Mouse (Mus musculus): ENCODE data around the gene Tmem52. TPM values are rescaled to one million over a fixed set of nuclear protein-coding genes. Genes with fewer than 3 reads are reported as not detected.
"Not testable (repeated sequence)": the region's sequence is repeated elsewhere in the genome, so short reads cannot be mapped to it uniquely, and the experiment has no call there.

Tmem52 gene
- polyA plus RNA-seq, 1 experiment from 2014 or later: 0.46 TPM

GRCm38 (mm10) chr4:155469590-155470262 is 812 bp downstream of the Tmem52 start:
- Histone ChIP-seq H3K9ac (ENCODE audit: low read length) (no peak overlapping the region), H3K27me3 (replicated peaks; ENCODE audit: control insufficient read depth, insufficient read depth, low read length) (no peaks in the 10 kb centered on the region), H3K27ac (ENCODE audit: low read depth) (no peak overlapping the region), H3K4me2 (ENCODE audit: low read length) (no peak overlapping the region), H3K36me3 (ENCODE audit: control insufficient read depth, insufficient read depth, low read length) (no peaks in the 10 kb centered on the region), H3K4me1 (replicated peaks; ENCODE audit: control insufficient read depth, insufficient read depth, low read length) (peaks cover 8% of the 10 kb centered on the region; the same call in 1 of the 2 replicates), H3K9me3 (ENCODE audit: control insufficient read depth, low read length) (no peaks in the 10 kb centered on the region), H3K4me3 (ENCODE audit: low read depth, low read length) (no peak overlapping the region)
- DNase-seq (ENCODE audit: low spot score) (no peak), ATAC-seq (replicated peaks; ENCODE audit: low FRiP score, low TSS enrichment, low read depth) (no peak)
- 83% methylated on average over 18 of the region's 18 CpGs for WGBS

GRCm38 (mm10) chr4:155470263-155470953 is 1.5 kb downstream of the Tmem52 start:
- no peak overlapping the region for H3K4me3 ChIP-seq (ENCODE audit: low read depth, low read length)
- H3K36me3 ChIP-seq (ENCODE audit: control insufficient read depth, insufficient read depth, low read length): no peaks in the 10 kb centered on the region
- H3K9ac ChIP-seq (ENCODE audit: low read length): no peak overlapping the region
- H3K4me1 ChIP-seq (replicated peaks; ENCODE audit: control insufficient read depth, insufficient read depth, low read length): peaks cover 8% of the 10 kb centered on the region; the same call in 1 of the 2 replicates
- no peak overlapping the region for H3K27ac ChIP-seq (ENCODE audit: low read depth)
- H3K9me3 ChIP-seq (ENCODE audit: control insufficient read depth, low read length): no peaks in the 10 kb centered on the region
- WGBS: 70% methylated on average over 16 of the region's 16 CpGs
- DNase-seq (ENCODE audit: low spot score): no peak
- no peak for ATAC-seq (replicated peaks; ENCODE audit: low FRiP score, low TSS enrichment, low read depth)
- H3K27me3 ChIP-seq (replicated peaks; ENCODE audit: control insufficient read depth, insufficient read depth, low read length): no peaks in the 10 kb centered on the region
- H3K4me2 ChIP-seq (ENCODE audit: low read length): no peak overlapping the region

- Histone ChIP-seq H3K4me2 (ENCODE audit: low read length) (no peak overlapping the region), H3K27me3 (replicated peaks; ENCODE audit: control insufficient read depth, insufficient read depth, low read length) (no peaks in the 10 kb centered on the region), H3K27ac (ENCODE audit: low read depth) (no peak overlapping the region), H3K4me1 (replicated peaks; ENCODE audit: control insufficient read depth, insufficient read depth, low read length) (peaks cover 8% of the 10 kb centered on the region; the same call in 1 of the 2 replicates), H3K36me3 (ENCODE audit: control insufficient read depth, insufficient read depth, low read length) (no peaks in the 10 kb centered on the region), H3K4me3 (ENCODE audit: low read depth, low read length) (no peak overlapping the region), H3K9ac (ENCODE audit: low read length) (no peak overlapping the region), H3K9me3 (ENCODE audit: control insufficient read depth, low read length) (no peaks in the 10 kb centered on the region)
- 87% methylated on average over 7 of the region's 7 CpGs for WGBS
- DNase-seq (ENCODE audit: low spot score) (no peak), ATAC-seq (replicated peaks; ENCODE audit: low FRiP score, low TSS enrichment, low read depth) (no peak)
Observed at GRCm38 (mm10) chr4:155470997-155471396, 2.1 kb downstream of the Tmem52 start.

- ATAC-seq (replicated peaks; ENCODE audit: low FRiP score, low TSS enrichment, low read depth) (no peak), DNase-seq (ENCODE audit: low spot score) (no peak)
- no peak overlapping the region for H3K27ac ChIP-seq (ENCODE audit: low read depth)
- WGBS: 86% methylated on average over 7 of the region's 7 CpGs
- no peaks in the 10 kb centered on the region for H3K9me3 ChIP-seq (ENCODE audit: control insufficient read depth, low read length)
- H3K27me3 ChIP-seq (replicated peaks; ENCODE audit: control insufficient read depth, insufficient read depth, low read length): no peaks in the 10 kb centered on the region
- H3K4me2 ChIP-seq (ENCODE audit: low read length): no peak overlapping the region
- no peak overlapping the region for H3K4me3 ChIP-seq (ENCODE audit: low read depth, low read length)
- peaks cover 8% of the 10 kb centered on the region; the same call in 1 of the 2 replicates for H3K4me1 ChIP-seq (replicated peaks; ENCODE audit: control insufficient read depth, insufficient read depth, low read length)
- H3K9ac ChIP-seq (ENCODE audit: low read length): no peak overlapping the region
- no peaks in the 10 kb centered on the region for H3K36me3 ChIP-seq (ENCODE audit: control insufficient read depth, insufficient read depth, low read length)
Observed at GRCm38 (mm10) chr4:155471406-155471805, 2.5 kb downstream of the Tmem52 start.

GRCm38 (mm10) chr4:155472716-155473290 is 3.9 kb downstream of the Tmem52 start:
- H3K27ac ChIP-seq (ENCODE audit: low read depth): no peak overlapping the region
- H3K9me3 ChIP-seq (ENCODE audit: control insufficient read depth, low read length): no peaks in the 10 kb centered on the region
- peaks cover 8% of the 10 kb centered on the region; the same call in 1 of the 2 replicates for H3K4me1 ChIP-seq (replicated peaks; ENCODE audit: control insufficient read depth, insufficient read depth, low read length)
- H3K36me3 ChIP-seq (ENCODE audit: control insufficient read depth, insufficient read depth, low read length): no peaks in the 10 kb centered on the region
- no peak overlapping the region for H3K4me2 ChIP-seq (ENCODE audit: low read length)
- H3K9ac ChIP-seq (ENCODE audit: low read length): no peak overlapping the region
- no peak for DNase-seq (ENCODE audit: low spot score)
- no peak overlapping the region for H3K4me3 ChIP-seq (ENCODE audit: low read depth, low read length)
- H3K27me3 ChIP-seq (replicated peaks; ENCODE audit: control insufficient read depth, insufficient read depth, low read length): no peaks in the 10 kb centered on the region
- 64% methylated on average over 3 of the region's 3 CpGs for WGBS
- no peak for ATAC-seq (replicated peaks; ENCODE audit: low FRiP score, low TSS enrichment, low read depth)

- WGBS: 46% methylated on average over 5 of the region's 5 CpGs
- no peaks in the 10 kb centered on the region for H3K36me3 ChIP-seq (ENCODE audit: control insufficient read depth, insufficient read depth, low read length)
- H3K4me1 ChIP-seq (replicated peaks; ENCODE audit: control insufficient read depth, insufficient read depth, low read length): peaks cover 8% of the 10 kb centered on the region; the same call in 1 of the 2 replicates
- no peak overlapping the region for H3K4me2 ChIP-seq (ENCODE audit: low read length)
- peak; percentile 72 for DNase-seq (ENCODE audit: low spot score)
- no peaks in the 10 kb centered on the region for H3K27me3 ChIP-seq (replicated peaks; ENCODE audit: control insufficient read depth, insufficient read depth, low read length)
- H3K27ac ChIP-seq (ENCODE audit: low read depth): no peak overlapping the region
- no peak overlapping the region for H3K4me3 ChIP-seq (ENCODE audit: low read depth, low read length)
- peak; percentile 60 for ATAC-seq (replicated peaks; ENCODE audit: low FRiP score, low TSS enrichment, low read depth)
- H3K9ac ChIP-seq (ENCODE audit: low read length): no peak overlapping the region
- H3K9me3 ChIP-seq (ENCODE audit: control insufficient read depth, low read length): no peaks in the 10 kb centered on the region
Observed at GRCm38 (mm10) chr4:155473319-155473718, 4.4 kb downstream of the Tmem52 start.

- H3K9me3 ChIP-seq (ENCODE audit: control insufficient read depth, low read length); H3K36me3 ChIP-seq (ENCODE audit: control insufficient read depth, insufficient read depth, low read length); H3K4me2 ChIP-seq (ENCODE audit: low read length); H3K4me1 ChIP-seq (replicated peaks; ENCODE audit: control insufficient read depth, insufficient read depth, low read length); ATAC-seq (replicated peaks; ENCODE audit: low FRiP score, low TSS enrichment, low read depth); H3K27ac ChIP-seq (ENCODE audit: low read depth); H3K4me3 ChIP-seq (ENCODE audit: low read depth, low read length); H3K27me3 ChIP-seq (replicated peaks; ENCODE audit: control insufficient read depth, insufficient read depth, low read length); H3K9ac ChIP-seq (ENCODE audit: low read length); DNase-seq (ENCODE audit: low spot score): not testable (repeated sequence)
- 49% methylated on average over 2 of the region's 2 CpGs for WGBS
Observed at GRCm38 (mm10) chr4:155473796-155474195, 4.9 kb downstream of the Tmem52 start.

- Histone ChIP-seq H3K4me3 (ENCODE audit: low read depth, low read length) (no peak overlapping the region), H3K27me3 (replicated peaks; ENCODE audit: control insufficient read depth, insufficient read depth, low read length) (no peaks in the 10 kb centered on the region), H3K4me1 (replicated peaks; ENCODE audit: control insufficient read depth, insufficient read depth, low read length) (peaks cover 9% of the 10 kb centered on the region), H3K27ac (ENCODE audit: low read depth) (no peak overlapping the region), H3K9me3 (ENCODE audit: control insufficient read depth, low read length) (no peaks in the 10 kb centered on the region), H3K9ac (ENCODE audit: low read length) (no peak overlapping the region), H3K4me2 (ENCODE audit: low read length) (peak overlapping the region; percentile 42), H3K36me3 (ENCODE audit: control insufficient read depth, insufficient read depth, low read length) (no peaks in the 10 kb centered on the region)
- WGBS: 22% methylated on average over 28 of the region's 28 CpGs
- DNase-seq (ENCODE audit: low spot score): peak; percentile 97
- ATAC-seq (replicated peaks; ENCODE audit: low FRiP score, low TSS enrichment, low read depth): peak; percentile 73
Observed at GRCm38 (mm10) chr4:155481381-155482124, 12.6 kb downstream of the Tmem52 start.

Measured in intestine, embryonic 14.5 days (tissue).